Mouse (Mus musculus) left cerebral cortex, postnatal 14 days (tissue): ENCODE data around the gene H2-Eb2. TPM values are rescaled to one million over a fixed set of nuclear protein-coding genes. Genes with fewer than 3 reads are reported as not detected.

ENCODE experiments used
- DNase-seq, 2 experiments: peaks; one replicate each; pipeline ENCODE4 v3.0.0; 2021 to 2022; ENCODE audit warnings: low spot score in 2 of 2, mixed read lengths in 1 of 2
- intact Hi-C: fragments of 180-260 bp; cut with DNase I; formaldehyde crosslinking; loops from one replicate; pipeline ENCODE4 v1.15.1; 2025
- long read RNA-seq, 2 experiments: library from polyadenylated mRNA; stranded (forward); transcript quantifications; one replicate each; pipeline ENCODE4 v2.0.0; 2021
- total RNA-seq, 2 experiments: library from RNA; stranded (reverse); gene quantifications; 2 replicates each; pipeline ENCODE4 v1.2.3; 2021

H2-Eb2 gene
- not detected for total RNA-seq
- long read RNA-seq, experiment 1 = 0 reads
- long read RNA-seq, experiment 2 = 0 reads

DNA sequence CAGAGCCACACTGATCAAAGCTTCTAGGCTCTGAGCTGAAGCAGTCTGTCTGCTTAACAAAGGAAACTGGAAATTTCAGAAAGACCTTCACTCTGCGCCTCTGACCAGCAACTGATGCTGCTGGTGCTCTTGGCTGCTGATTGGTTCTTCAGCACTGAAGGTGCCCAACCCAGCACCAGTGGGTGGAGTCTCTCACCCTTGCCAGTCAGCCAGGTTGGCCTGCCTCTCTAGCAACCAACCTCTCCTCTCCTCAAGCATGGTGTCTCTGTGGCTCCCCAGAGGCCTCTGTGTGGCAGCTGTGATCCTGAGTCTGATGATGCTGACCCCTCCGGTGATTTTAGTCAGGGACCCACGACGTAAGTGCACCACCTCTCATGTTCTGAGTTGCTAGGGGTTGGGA is at the start of gene H2-Eb2:
H2-Eb2 (plus strand) TSS at position 230 of the 400 bp plus-strand sequence.
- intact Hi-C loops = no loop called here
- no peak for DNase-seq

DNA sequence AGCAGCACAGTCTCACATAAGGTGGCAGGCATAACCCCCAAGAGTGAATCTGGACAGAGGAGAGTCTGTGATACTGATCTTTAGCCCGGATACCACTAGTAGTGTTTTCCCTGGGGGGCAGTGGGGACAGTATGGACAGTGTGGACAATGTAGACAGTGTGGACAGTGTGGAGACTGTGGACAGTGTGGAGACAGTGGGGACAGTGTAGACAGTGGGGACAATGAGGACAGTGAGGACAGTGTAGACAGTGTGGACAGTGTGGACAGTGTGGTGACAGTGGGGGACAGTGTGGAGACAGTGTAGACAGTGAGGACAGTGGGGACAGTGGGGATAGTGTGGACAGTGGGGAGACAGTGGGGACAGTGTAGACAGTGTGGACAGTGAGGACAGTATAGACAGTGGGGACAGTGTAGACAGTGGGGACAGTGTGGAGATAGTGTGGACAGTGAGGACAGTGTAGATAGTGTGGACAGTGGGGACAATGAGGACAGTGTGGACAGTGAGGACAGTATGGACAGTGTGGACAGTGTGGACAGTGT is 44.9 kb upstream of the H2-Eb2 start:
- DNase-seq = no peak

DNA sequence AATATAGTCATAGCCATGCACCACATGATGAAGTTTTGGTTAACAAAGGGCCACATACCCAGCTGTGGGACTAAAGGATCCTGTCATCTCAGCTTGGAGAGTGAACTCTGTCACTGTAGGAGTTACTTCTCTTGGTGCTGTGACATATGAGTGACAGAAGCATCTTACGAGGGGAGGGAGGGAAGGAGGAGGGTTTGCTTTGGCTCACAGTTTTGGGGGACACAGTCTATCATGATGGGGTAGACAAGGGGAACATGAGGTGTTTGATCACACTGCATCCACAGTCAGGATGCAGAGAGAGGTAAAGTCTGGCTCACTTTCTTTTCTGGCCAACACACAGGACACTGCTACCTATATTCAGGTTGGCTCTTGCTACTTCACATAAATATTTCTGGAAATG is 43.6 kb upstream of the H2-Eb2 start:
- intact Hi-C loops = no loop called here

More for the DNA sequence above, 44.9 kb upstream of the H2-Eb2 start:
- intact Hi-C loops = no loop called here

DNA sequence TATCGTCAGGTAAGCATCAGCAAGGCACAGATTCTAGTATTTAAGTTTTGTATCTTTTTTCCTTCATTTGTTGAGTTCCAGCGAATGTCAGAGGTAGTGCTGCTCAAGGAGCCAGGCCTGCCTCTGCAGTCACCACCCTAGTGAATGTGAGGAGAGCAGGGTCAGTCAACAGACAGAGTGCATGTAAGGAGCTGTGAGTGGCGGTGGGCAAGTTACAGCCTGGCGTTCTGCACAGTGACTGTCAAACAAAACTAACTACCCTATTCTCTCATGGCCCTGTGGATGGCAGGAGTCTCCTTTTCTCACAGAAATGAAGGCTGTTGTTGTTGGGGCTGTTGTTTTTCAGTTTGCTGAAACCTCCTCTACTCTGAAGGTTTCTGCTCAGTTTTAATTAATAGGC is 40.1 kb upstream of the H2-Eb2 start:
- intact Hi-C loops = no loop called here
- DNase-seq = no peak

More for the DNA sequence above, 43.6 kb upstream of the H2-Eb2 start:
- no peak for DNase-seq

DNA sequence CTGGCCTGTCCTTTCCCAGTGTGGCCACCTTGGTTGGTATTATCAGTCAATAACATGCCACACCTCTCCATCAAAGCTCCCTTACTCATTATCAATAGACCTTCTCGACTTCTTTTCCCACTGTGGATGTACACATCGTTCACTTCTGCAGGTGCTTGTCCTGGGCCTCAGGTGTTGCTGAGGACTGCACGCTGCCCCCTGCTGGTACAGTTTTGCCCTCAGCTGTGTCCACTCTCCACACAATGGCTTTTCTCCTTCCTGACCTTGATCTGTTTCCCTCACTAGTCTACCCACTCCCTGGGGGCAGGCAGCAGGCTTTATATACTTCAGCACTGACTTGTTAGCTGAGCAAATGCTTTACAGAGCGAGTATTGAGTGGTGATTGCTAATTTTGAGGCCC is 39.6 kb upstream of the H2-Eb2 start:
- DNase-seq = no peak
- intact Hi-C loops = no loop called here

DNA sequence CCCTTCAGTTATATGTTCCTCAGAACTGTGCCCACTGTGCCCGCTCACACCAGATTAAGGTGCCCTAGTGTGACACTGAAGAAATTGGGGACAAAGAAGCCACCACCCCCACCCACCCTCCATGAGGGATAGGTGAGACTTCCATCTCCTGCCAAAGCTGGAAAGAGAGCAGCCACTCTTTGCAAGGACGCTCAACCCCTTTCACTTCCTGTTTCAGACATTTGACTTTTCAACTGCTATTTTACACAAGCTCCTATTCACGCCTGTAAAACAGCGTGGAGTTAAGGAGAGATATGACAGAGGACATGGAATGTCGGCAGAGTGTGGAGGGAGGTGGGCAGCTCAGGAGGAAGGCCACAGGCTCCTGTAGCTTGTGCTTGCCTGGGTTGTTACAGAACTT is 39.0 kb upstream of the H2-Eb2 start:
- intact Hi-C loops = no loop called here
- DNase-seq = no peak

DNA sequence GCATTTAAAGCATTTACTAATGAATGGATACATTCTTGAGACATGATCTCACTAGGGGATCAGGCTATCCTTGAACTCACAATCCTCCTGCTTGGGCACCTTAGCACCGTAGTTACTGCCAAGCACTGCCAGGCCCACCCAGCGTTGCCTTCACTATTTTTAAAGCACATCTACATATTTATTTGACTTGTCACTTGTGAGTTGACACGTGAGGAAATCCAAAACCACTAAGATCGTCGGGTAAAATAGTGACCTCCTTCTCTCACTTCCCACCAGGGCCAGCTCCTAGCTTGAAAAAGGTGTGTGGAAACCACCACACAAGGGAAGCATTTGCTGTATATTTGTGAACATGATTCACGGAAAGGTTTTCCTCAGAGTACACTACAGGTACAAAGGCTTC is 38.5 kb upstream of the H2-Eb2 start:
- intact Hi-C loops = no loop called here
- DNase-seq = no peak

DNA sequence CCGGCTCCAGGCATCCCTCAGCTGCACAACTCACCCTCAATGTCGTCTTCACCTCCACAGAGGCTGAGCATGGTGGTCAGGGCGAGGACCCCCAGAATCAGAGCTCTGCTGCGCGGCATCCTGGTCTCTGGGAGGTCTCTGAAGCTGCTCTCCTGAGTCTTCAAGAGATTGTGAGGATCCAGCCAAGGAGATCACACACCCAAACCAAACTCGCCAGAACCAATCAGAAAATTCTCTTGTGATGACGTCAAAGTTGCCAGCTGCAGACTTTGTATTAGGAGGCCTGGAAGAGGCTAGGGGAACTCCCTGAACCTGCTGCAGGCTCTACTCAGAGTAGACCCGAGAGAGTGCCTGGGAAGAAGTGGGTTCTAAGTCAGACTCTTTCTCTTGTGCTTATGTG is 37.8 kb upstream of the H2-Eb2 start, which contains the start of gene H2-Aa:
H2-Aa (minus strand) TSS at position 176 of the 400 bp plus-strand sequence.
- peak; percentile 84 to 89 for DNase-seq

DNA sequence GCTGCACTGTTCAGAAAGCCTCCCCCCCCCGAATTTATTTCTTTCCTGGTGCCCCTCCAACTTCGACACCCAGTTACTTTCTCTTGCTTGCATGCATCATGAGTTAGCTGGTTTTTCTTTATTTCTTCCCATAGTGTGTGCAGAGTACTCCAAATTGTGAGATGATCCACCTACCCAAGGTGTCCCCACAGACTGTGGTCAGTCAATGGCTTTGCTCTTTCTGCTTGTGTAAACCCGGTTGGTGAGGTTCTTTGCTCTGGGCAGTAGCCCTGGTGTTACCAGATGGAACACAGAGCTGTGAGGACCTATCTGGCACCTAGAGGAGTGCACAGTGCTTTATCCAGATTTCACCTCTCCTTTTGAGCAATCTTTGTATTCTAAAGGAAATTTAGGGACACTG is 37.3 kb upstream of the H2-Eb2 start:
- no peak for DNase-seq
- intact Hi-C loops = no loop called here

More for the DNA sequence above, 37.8 kb upstream of the H2-Eb2 start, which contains the start of gene H2-Aa:
- intact Hi-C loops = no loop called here

DNA sequence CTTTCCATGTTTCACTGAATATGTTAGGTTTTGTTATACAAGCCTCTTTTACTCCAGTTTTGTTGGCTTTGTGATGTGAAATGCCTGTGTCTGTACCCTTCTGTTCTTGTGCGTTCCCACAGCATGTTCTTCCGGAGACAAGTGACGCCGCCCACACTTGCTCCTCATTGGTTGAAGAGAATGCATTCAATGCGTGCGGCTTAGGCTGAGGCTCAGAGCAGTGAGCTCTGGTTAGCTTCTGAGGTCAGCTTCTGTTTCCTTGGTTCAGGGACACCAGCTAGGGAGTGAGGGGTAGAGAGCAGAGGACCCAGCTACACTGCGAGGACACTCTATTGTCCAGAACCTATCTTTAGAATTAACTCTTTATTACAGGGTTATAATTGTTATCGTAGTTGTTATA is 33.9 kb upstream of the H2-Eb2 start:
- DNase-seq = peak; percentile 87 to 89
- intact Hi-C loops = no loop called here

DNA sequence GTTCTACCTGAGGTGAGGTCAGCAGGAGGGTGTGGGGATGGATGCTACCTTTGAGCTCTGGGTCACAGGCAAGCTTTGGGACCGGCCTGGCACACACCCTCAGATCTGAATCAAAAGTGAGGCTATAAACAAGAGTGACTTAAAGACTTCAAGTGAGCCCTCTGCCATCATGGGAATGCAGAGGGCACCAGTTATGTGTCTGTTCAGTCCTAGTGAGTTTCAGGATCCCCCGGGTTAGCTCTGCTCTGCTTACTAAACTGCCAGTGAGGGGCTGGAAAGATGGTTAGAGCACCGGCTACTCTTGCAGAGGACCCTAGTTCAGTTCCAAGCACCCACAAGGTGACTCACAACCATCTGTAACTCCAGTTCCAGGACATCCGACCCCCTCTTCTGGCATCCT is 32.9 kb upstream of the H2-Eb2 start:
- DNase-seq = no peak
- intact Hi-C loops = no loop called here

DNA sequence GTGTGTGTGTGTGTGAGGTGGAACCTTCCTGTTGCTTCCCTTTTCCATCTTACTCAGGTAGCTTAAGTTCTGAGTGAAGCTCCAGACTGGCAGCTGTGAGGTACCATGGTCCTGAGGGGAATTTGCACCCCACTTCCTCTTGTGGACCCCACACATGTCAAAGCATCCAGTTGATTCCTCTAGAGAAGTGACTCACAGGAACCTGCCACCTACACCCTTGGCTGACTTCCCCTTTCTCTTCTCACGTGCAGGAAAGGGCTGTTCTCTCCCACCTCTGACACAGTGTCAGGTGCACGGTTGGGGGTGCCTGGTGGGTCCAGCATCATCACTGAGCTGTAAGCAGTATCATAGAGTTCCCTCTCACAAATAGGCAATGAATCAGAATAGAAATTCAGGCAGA is 31.9 kb upstream of the H2-Eb2 start:
- no peak for DNase-seq

DNA sequence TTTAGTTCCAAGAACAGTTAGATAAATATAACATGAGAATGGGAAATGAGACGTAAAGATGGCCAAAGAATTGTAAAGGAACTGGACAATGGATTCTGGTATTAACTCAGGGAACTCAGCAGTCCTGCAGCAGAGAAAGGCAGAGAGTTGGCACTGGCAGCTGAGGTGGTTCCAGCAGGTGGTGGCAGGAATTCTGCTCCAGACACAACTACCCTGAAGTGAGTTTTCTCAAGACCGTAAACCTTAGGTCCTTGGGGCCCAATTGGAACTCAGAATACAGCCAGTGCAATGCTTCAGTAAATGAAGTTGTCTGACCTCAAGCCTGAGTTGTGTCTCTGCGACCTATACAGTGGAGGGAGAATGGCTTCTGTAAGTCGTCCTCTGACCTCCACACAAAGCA is 31.2 kb upstream of the H2-Eb2 start:
- no peak for DNase-seq
- intact Hi-C loops = no loop called here

More for the DNA sequence above, 31.9 kb upstream of the H2-Eb2 start:
- intact Hi-C loops = no loop called here

DNA sequence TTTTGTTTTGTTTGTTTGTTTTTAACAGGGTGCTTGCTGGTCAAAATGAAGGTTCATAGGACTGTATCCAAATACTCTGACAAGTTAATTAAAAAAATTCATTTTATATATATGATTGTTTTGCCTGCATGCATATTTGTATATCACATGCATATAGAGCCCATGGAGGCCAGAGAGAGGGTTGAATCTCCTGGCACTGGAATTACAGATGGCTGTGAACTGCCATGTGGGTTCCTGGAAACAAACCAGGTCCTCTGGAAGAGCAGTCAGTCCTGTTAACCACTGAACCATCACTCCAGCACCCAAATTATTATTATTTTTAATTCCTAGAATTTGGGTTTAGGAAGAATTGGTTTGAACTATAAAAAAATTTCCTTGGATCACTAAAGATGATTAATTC is 30.2 kb upstream of the H2-Eb2 start:
- no peak for DNase-seq

DNA sequence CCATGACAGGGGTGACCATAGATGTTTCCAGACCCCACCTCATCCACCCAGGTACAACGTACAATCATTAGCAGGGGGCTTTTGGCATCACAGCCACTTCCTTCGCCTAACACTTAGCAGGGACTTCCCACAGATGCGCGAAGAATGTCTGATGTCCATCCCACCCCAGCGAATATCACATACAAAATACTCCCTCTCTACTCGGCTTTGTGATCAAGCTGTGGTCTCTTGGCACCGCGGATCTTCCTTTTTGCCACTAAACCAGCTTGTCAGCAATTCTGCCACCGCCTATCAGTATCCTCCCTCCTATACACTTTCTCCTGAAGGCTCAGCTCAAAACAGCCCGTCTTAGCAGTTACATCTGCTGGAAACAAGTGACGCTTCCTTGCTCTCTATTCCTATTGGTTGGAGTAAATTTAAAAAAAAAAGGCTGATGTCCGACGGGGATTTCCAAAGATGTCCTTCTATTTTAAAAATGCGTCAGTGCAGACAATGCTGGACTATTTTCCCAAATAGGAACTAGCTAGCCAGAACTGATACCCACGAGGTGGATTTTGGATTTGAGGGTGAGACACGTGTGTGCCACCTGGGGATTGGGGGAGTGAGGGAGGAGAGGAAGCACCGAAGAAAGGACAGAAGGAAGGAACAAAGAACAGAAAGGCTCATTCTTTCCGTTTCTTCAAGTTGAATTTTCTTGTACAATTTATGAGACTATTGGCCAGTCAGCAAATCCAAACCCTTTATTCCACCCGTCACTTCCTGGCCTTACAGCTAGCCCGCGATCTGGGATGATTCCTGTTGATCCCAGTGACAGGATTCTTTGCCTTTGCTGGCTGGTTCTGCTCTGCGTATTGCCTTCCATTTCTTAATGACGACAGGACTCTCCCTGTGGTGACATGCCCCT is 29.3 kb upstream of the H2-Eb2 start:
- peak; percentile 75 to 89 for DNase-seq
- intact Hi-C loops = no loop called here

More for the DNA sequence above, 30.2 kb upstream of the H2-Eb2 start:
- intact Hi-C loops = no loop called here

DNA sequence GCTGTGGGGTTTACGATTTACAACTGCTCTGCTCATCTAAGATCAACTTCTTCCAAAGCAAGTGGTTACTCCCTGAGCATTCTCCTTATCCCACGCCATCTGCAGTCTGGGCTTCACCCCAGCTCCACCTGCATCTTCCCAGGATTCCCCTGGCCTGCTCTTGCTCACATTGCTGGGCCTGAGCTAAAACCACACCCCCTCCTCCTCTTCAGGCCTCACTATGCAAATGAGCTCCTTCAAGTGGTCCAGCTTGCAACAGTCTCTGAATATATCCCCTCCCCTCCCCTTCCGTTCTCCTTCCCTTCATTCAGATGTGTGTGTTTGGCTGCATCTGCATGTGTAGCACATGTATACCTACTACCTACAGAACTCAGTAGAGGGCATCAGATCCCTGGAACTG is 26.1 kb upstream of the H2-Eb2 start:
- intact Hi-C loops = no loop called here
- DNase-seq = no peak

DNA sequence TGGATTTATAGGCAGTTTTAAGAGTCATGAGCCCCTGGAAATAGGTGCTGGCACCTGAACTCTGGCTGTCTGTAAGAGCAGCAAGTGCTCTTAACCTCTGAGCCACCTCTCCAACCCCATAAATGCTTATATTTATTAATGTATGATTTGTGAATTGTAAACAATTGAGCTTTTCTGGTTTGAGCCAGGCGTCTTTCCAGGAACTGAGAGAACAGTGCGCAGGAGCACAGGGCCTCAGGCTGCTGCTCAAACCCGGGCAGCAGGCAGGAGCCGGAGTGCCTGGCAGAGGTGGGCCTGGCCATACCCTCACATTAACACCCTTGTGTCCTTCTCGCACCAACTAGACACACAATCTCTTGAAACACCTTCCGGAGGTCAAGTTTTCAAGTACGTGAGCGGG is 25.4 kb upstream of the H2-Eb2 start:
- intact Hi-C loops = no loop called here

DNA sequence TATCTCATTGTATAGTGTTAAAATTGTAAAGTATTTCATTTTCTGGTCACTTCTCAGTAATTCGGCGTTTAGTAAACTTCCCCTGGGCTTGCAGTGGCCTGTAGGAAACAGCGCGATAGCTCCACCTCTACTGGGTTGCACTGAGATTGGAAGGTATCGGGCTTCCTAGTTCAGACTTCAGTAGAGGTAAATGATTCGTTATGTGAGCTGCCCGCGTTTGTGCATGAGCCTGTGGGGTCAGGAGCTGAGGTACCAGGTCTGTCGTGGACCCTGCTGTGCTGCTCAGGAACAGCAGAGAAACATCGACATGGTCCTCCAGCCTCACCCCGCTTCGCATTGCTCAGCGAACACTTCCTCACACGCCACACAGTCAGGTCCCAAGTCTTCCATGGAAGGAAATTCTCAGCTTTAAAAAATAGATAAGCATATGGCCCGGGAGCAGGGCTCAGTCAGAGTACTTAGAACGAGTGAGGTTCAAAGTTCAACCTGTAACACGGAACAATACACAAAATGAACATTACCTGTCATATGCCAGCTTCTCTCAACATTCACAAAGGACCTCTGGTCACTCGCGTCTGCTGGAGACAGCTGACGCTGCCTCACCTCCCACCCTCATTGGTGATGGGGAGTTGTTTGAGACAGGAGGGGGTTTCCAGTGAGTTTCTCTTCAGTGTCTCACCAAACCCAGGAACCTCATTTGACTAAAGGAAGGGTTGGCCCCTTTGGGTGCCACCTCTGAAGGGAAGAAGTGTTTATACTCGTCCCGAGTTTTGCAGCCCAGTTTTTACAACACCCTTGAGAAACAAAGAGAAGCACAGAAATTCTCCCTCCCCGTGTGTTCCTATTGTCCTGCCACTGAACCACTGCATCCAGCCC is 24.5 kb upstream of the H2-Eb2 start:
- DNase-seq = no peak
- intact Hi-C loops = no loop called here

More for the DNA sequence above, 25.4 kb upstream of the H2-Eb2 start:
- DNase-seq = no peak

DNA sequence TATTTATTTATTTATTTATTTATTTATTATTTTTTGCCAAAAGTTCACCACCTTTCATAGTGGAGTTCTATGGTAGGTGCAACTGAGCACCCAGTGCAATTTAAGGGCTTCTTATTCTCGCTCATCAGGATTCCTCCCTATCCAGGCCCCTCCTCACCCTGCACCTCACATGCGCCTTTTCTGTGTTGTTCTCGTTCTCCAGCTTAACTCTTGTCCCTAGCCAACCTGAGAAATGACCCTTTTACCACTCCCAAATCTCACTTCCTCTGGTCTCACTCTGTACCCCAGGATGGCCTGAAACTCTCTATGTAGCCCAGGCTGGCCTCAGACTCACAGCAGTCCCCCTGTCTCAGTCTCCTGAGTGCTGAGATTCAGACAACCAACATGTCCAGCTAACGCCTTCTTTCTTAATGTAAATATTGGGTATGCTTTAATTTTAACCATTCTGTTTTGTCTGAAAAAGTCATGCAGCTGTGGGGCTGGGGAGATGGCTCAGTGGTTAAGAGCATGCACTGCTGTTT is 23.7 kb upstream of the H2-Eb2 start:
- DNase-seq = no peak
- intact Hi-C loops = no loop called here

DNA sequence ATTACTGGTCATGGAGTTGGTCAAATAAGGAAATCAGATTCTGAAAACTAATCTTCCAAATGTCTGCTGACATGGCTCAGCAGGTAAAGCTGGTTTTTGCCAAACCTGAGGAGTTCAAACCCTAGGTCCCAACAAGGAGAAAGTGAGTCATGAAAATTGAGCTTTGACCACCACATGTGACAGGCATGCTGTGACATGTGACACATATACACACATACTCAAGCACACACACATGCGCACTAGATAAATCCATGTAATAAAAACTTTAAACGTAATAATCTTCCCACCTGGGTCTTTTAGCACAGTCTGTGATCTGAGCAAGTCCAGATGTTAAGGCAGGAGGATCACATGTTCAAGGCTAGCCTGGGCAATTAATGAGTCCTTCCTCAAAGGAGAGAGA is 21.7 kb upstream of the H2-Eb2 start:
- no peak for DNase-seq
- intact Hi-C loops = no loop called here
